Mouse (Mus musculus): ENCODE data around the gene Gm1604a. TPM values are rescaled to one million over a fixed set of nuclear protein-coding genes. Genes with fewer than 3 reads are reported as not detected.
"Not testable (repeated sequence)": the region's sequence is repeated elsewhere in the genome, so short reads cannot be mapped to it uniquely, and the experiment has no call there.

Gm1604a gene
- polyA plus RNA-seq, 1 experiment from 2014 or later = not detected

- H3K36me3 ChIP-seq (replicated peaks); H3K4me3 ChIP-seq; DNase-seq (ENCODE audit: extremely low spot score, low spot score); H3K27ac ChIP-seq; H3K27me3 ChIP-seq (ENCODE audit: poor library complexity, severe bottlenecking); H3K4me1 ChIP-seq; H3K9me3 ChIP-seq: not testable (repeated sequence)
- WGBS = no CpG with 5 or more reads among the region's 12 CpGs
Observed at GRCm38 (mm10) chr17:7085469-7086168, 60.3 kb downstream of the Gm1604a start.

GRCm38 (mm10) chr17:7086836-7087235 is 61.5 kb downstream of the Gm1604a start:
- H3K9me3 ChIP-seq; DNase-seq (ENCODE audit: extremely low spot score, low spot score); H3K4me3 ChIP-seq; H3K27me3 ChIP-seq (ENCODE audit: poor library complexity, severe bottlenecking); H3K36me3 ChIP-seq (replicated peaks); H3K4me1 ChIP-seq; H3K27ac ChIP-seq: not testable (repeated sequence)
- 89% methylated on average over 6 of the region's 8 CpGs for WGBS

GRCm38 (mm10) chr17:7097835-7098519 is 72.6 kb downstream of the Gm1604a start:
- DNase-seq (ENCODE audit: extremely low spot score, low spot score); H3K27ac ChIP-seq; H3K36me3 ChIP-seq (replicated peaks); H3K9me3 ChIP-seq; H3K4me1 ChIP-seq; H3K4me3 ChIP-seq; H3K27me3 ChIP-seq (ENCODE audit: poor library complexity, severe bottlenecking): not testable (repeated sequence)
- WGBS = no CpG with 5 or more reads among the region's 12 CpGs

- H3K27ac ChIP-seq; H3K36me3 ChIP-seq (replicated peaks); H3K9me3 ChIP-seq; H3K4me3 ChIP-seq; H3K4me1 ChIP-seq; DNase-seq (ENCODE audit: extremely low spot score, low spot score); H3K27me3 ChIP-seq (ENCODE audit: poor library complexity, severe bottlenecking): not testable (repeated sequence)
- 89% methylated on average over 9 of the region's 10 CpGs for WGBS
Observed at GRCm38 (mm10) chr17:7099096-7099495, 73.7 kb downstream of the Gm1604a start.

- H3K4me1 ChIP-seq; H3K4me3 ChIP-seq; H3K9me3 ChIP-seq; H3K36me3 ChIP-seq (replicated peaks); DNase-seq (ENCODE audit: extremely low spot score, low spot score); H3K27ac ChIP-seq; H3K27me3 ChIP-seq (ENCODE audit: poor library complexity, severe bottlenecking): not testable (repeated sequence)
- no CpG with 5 or more reads among the region's 7 CpGs for whole genome bisulfite sequencing
Observed at GRCm38 (mm10) chr17:7102945-7103344, 77.6 kb downstream of the Gm1604a start.

GRCm38 (mm10) chr17:7111658-7112057 is 86.3 kb downstream of the Gm1604a start:
- not testable (repeated sequence) for H3K27me3 ChIP-seq (ENCODE audit: poor library complexity, severe bottlenecking); H3K36me3 ChIP-seq (replicated peaks); H3K4me3 ChIP-seq; H3K4me1 ChIP-seq; DNase-seq (ENCODE audit: extremely low spot score, low spot score); H3K27ac ChIP-seq; H3K9me3 ChIP-seq
- 83% methylated on average over 4 of the region's 4 CpGs for WGBS

GRCm38 (mm10) chr17:7116265-7116664 is 90.9 kb downstream of the Gm1604a start:
- H3K9me3 ChIP-seq; H3K36me3 ChIP-seq (replicated peaks); DNase-seq (ENCODE audit: extremely low spot score, low spot score); H3K4me3 ChIP-seq; H3K27me3 ChIP-seq (ENCODE audit: poor library complexity, severe bottlenecking); H3K27ac ChIP-seq; H3K4me1 ChIP-seq: not testable (repeated sequence)
- WGBS = 87% methylated on average over 8 of the region's 8 CpGs

GRCm38 (mm10) chr17:7120835-7121234 is 95.5 kb downstream of the Gm1604a start:
- 94% methylated on average over 3 of the region's 3 CpGs for WGBS
- not testable (repeated sequence) for DNase-seq (ENCODE audit: extremely low spot score, low spot score)

GRCm38 (mm10) chr17:7122554-7122953 is 97.2 kb downstream of the Gm1604a start:
- H3K4me3 ChIP-seq; H3K4me1 ChIP-seq; H3K9me3 ChIP-seq; DNase-seq (ENCODE audit: extremely low spot score, low spot score); H3K27ac ChIP-seq; H3K27me3 ChIP-seq (ENCODE audit: poor library complexity, severe bottlenecking); H3K36me3 ChIP-seq (replicated peaks): not testable (repeated sequence)
- WGBS = 87% methylated on average over 11 of the region's 11 CpGs

More at GRCm38 (mm10) chr17:7120835-7121234, 95.5 kb downstream of the Gm1604a start:
- not testable (repeated sequence) for H3K4me1 ChIP-seq; H3K36me3 ChIP-seq (replicated peaks); H3K27ac ChIP-seq; H3K9me3 ChIP-seq; H3K27me3 ChIP-seq (ENCODE audit: poor library complexity, severe bottlenecking); H3K4me3 ChIP-seq

GRCm38 (mm10) chr17:7126475-7126874 is 101.1 kb downstream of the Gm1604a start:
- not testable (repeated sequence) for H3K36me3 ChIP-seq (replicated peaks); H3K27ac ChIP-seq; DNase-seq (ENCODE audit: extremely low spot score, low spot score); H3K27me3 ChIP-seq (ENCODE audit: poor library complexity, severe bottlenecking); H3K4me3 ChIP-seq; H3K4me1 ChIP-seq; H3K9me3 ChIP-seq
- 94% methylated on average over 8 of the region's 10 CpGs for WGBS

- H3K4me1 ChIP-seq; DNase-seq (ENCODE audit: extremely low spot score, low spot score); H3K36me3 ChIP-seq (replicated peaks); H3K9me3 ChIP-seq; H3K27ac ChIP-seq; H3K27me3 ChIP-seq (ENCODE audit: poor library complexity, severe bottlenecking); H3K4me3 ChIP-seq: not testable (repeated sequence)
- WGBS = no CpG with 5 or more reads among the region's 7 CpGs
Observed at GRCm38 (mm10) chr17:7134002-7134401, 108.6 kb downstream of the Gm1604a start.

GRCm38 (mm10) chr17:7135277-7135676 is 109.9 kb downstream of the Gm1604a start:
- not testable (repeated sequence) for H3K9me3 ChIP-seq; H3K36me3 ChIP-seq (replicated peaks); H3K27me3 ChIP-seq (ENCODE audit: poor library complexity, severe bottlenecking); H3K4me3 ChIP-seq; H3K27ac ChIP-seq; H3K4me1 ChIP-seq; DNase-seq (ENCODE audit: extremely low spot score, low spot score)
- WGBS = 93% methylated on average over 7 of the region's 8 CpGs
